Mouse (Mus musculus): ENCODE data around the gene Rinl. TPM values are rescaled to one million over a fixed set of nuclear protein-coding genes. Genes with fewer than 3 reads are reported as not detected.

The Rinl gene
- polyA plus RNA-seq, 1 experiment: 5.9 TPM

DNA sequence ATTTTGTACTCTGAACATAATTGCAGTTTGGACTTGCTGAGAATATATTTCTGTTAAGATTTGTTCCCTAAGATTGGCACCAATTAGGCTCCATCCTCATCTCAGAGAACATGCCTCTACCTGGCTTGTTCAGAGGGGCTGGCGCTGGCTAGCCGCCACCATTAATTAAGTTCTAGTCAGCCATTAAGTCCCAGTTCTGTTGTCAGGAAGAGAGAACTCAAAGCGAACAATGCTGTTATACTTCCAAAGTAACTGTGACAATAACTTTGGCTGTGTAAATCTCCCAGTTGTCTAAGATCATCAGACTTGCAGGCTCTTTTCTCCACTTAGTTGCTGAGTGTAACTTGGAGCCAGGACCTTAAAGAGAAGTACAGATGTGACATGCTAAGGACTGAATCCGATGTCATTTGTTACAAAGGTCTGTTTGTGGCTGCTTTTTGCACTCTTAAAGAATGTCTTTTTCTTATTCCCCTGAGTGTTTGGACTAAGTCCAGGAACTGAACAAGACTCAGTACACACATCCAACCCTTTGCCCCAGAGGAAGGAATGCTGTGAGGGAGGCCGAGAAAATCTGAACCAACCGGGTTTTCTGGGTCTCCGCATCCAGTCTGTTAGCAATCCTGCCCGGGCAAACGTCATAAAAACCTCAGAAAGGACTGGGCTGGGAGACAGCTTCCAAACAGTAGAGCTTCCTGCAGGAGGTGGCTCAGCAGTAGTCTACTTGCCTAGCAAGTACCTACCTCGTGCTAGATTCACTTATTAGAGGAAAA is 13.3 kb downstream of the Rinl start:
- Histone ChIP-seq H3K27ac (ENCODE audit: insufficient read depth, low read depth, low read length) (peak overlapping the region; percentile 97), H3K36me3 (ENCODE audit: control insufficient read depth, insufficient read depth, low read length) (no peaks in the 10 kb centered on the region), H3K27me3 (replicated peaks; ENCODE audit: control insufficient read depth, insufficient read depth, low read length) (no peaks in the 10 kb centered on the region), H3K4me3 (ENCODE audit: insufficient read depth, low read depth, low read length) (no peak overlapping the region), H3K4me1 (ENCODE audit: control insufficient read depth, insufficient read depth, low read length) (peaks cover 32% of the 10 kb centered on the region)
- TF ChIP-seq CTCF (conservative IDR thresholded peaks at IDR 0.05; ENCODE audit: insufficient read depth, insufficient read length, low read depth, low read length) (no peak; the same call in 1 of the 2 replicates), POLR2A (IDR thresholded peaks at IDR 0.05; ENCODE audit: low read depth, low read length) (no peak)
- DNase-seq: peak; percentile 91
- 5% methylated on average over 10 of the region's 10 CpGs for WGBS

DNA sequence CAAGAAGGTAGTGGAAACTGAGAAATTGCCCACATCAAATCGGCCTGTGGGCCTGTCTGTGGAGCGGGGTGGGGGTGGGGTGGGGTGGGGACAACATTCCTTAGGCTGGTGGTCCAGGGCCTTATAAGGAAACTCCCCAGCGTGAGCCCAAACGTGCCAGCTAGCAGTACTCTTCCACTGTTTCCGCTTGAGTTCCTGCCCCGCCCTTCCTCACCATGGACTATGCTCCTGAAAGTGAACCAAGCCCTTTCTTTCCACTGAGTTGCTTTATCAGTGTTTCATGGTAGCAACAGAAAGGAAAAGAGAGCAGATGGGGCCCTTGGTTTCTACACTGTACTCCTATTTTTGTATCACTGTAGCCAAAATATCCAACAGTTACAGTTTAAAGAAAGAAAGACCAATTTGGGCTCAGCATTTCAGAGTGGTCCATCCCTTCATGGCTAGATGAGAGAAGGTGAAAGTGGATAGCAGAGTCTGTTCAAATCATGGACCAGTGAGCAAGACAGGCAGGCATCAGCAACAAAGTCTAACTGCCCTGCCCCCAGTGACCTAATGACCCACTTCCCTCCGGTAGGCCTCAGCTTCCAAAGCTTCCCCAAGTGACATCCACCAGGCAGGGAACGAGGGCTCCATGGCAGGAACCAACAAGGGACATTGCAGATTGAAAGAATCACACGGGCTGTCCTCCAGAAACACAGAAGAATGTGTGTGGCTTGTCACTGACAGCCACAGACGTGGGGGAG is 14.2 kb downstream of the Rinl start:
- Histone ChIP-seq H3K36me3 (ENCODE audit: control insufficient read depth, insufficient read depth, low read length) (no peaks in the 10 kb centered on the region), H3K27ac (ENCODE audit: insufficient read depth, low read depth, low read length) (peak overlapping the region; percentile 97), H3K27me3 (replicated peaks; ENCODE audit: control insufficient read depth, insufficient read depth, low read length) (no peaks in the 10 kb centered on the region), H3K4me3 (ENCODE audit: insufficient read depth, low read depth, low read length) (no peak overlapping the region), H3K4me1 (ENCODE audit: control insufficient read depth, insufficient read depth, low read length) (peaks cover 38% of the 10 kb centered on the region)
- peak; percentile 93 for DNase-seq
- 5% methylated on average over 10 of the region's 10 CpGs for WGBS
- TF ChIP-seq CTCF (conservative IDR thresholded peaks at IDR 0.05; ENCODE audit: insufficient read depth, insufficient read length, low read depth, low read length) (no peak), POLR2A (IDR thresholded peaks at IDR 0.05; ENCODE audit: low read depth, low read length) (no peak)

DNA sequence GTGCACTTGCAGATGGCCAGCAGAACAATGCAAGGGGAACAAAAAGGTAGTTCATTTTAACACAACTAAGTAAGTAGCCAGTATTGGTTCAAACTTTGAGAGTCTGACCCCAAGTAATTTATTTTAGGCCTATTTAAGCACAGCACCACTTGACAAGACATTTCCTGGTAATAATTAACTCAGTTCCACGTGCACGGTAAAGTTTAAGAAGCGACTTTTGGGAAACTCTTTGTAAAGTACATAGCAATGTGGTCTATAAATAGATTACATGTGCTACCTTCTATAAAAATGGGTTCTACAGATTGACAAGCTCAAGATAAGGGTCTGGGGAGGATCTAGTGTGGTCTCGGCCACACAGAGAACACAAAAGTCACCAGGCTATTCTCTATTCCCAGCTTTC is 15.0 kb downstream of the Rinl start:
- Histone ChIP-seq H3K27ac (ENCODE audit: insufficient read depth, low read depth, low read length) (peak overlapping the region; percentile 90), H3K4me3 (ENCODE audit: insufficient read depth, low read depth, low read length) (no peak overlapping the region), H3K4me1 (ENCODE audit: control insufficient read depth, insufficient read depth, low read length) (peaks cover 40% of the 10 kb centered on the region), H3K36me3 (ENCODE audit: control insufficient read depth, insufficient read depth, low read length) (no peaks in the 10 kb centered on the region), H3K27me3 (replicated peaks; ENCODE audit: control insufficient read depth, insufficient read depth, low read length) (no peaks in the 10 kb centered on the region)
- WGBS: 12% methylated on average over 4 of the region's 4 CpGs
- peak; percentile 70 for DNase-seq
- TF ChIP-seq CTCF (conservative IDR thresholded peaks at IDR 0.05; ENCODE audit: insufficient read depth, insufficient read length, low read depth, low read length) (no peak), POLR2A (IDR thresholded peaks at IDR 0.05; ENCODE audit: low read depth, low read length) (no peak)

DNA sequence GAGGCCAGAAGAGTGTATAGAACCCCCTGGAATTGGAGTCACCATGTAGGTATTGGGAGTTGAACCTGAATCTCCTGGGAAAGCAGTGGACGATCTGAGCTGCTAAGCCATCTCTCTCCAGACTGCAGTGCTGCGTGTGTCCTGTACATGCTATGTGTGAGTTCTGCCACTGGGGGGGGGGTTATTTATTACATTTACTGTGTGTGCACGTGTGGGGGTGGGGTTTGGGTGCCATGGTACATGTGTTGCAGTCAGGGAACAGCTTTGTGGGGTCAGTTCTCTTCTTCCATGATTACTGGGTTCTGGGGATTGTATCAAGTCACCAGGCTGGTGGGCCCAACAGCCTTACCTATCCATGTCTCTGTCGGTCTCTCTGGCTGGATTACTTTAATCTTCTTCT is 18.1 kb downstream of the Rinl start:
- Histone ChIP-seq H3K4me3 (ENCODE audit: insufficient read depth, low read depth, low read length) (no peak overlapping the region), H3K4me1 (ENCODE audit: control insufficient read depth, insufficient read depth, low read length) (peaks cover 34% of the 10 kb centered on the region), H3K27me3 (replicated peaks; ENCODE audit: control insufficient read depth, insufficient read depth, low read length) (no peaks in the 10 kb centered on the region), H3K27ac (ENCODE audit: insufficient read depth, low read depth, low read length) (no peak overlapping the region), H3K36me3 (ENCODE audit: control insufficient read depth, insufficient read depth, low read length) (no peaks in the 10 kb centered on the region; the same call in 1 of the 2 replicates)
- DNase-seq: no peak
- no peak for TF ChIP-seq POLR2A (IDR thresholded peaks at IDR 0.05; ENCODE audit: low read depth, low read length)
- no peak for TF ChIP-seq CTCF (conservative IDR thresholded peaks at IDR 0.05; ENCODE audit: insufficient read depth, insufficient read length, low read depth, low read length)
- 58% methylated on average over 4 of the region's 4 CpGs for WGBS

DNA sequence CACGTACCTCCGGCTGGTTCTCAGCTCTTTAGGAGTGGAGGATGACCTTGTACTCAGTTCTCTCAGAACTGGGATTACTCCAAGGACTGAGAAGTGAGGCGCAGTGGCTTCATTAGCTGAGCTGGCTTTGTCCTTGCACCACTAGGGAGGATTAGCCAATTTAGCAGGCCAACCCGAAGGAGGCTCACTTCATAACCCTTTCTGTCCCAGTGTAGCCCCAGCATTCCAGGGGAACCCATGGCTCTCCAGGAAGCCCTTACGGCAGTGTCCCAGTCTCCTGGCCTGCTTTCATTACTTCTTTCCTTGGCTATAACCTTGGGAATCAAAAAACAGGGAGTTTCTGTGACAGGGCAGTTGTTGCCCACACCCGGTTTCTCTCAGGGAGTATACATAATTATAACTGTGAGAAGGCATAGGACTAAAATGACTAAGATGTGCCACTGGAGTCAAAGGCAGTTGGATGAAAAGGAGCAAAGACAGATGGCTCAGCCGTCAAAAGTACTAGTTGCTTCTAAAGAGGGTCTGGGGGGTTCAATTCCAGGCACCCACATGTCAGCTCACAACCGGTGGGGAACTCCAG is 19.0 kb downstream of the Rinl start:
- Histone ChIP-seq H3K36me3 (ENCODE audit: control insufficient read depth, insufficient read depth, low read length) (peaks cover 2% of the 10 kb centered on the region; the same call in 1 of the 2 replicates), H3K4me3 (ENCODE audit: insufficient read depth, low read depth, low read length) (peak overlapping the region; percentile 75), H3K27me3 (replicated peaks; ENCODE audit: control insufficient read depth, insufficient read depth, low read length) (no peaks in the 10 kb centered on the region), H3K27ac (ENCODE audit: insufficient read depth, low read depth, low read length) (peak overlapping the region; percentile 95), H3K4me1 (ENCODE audit: control insufficient read depth, insufficient read depth, low read length) (peaks cover 34% of the 10 kb centered on the region)
- WGBS: 19% methylated on average over 6 of the region's 8 CpGs
- DNase-seq: peak; percentile 51
- no peak for TF ChIP-seq CTCF (conservative IDR thresholded peaks at IDR 0.05; ENCODE audit: insufficient read depth, insufficient read length, low read depth, low read length)
- no peak for TF ChIP-seq POLR2A (IDR thresholded peaks at IDR 0.05; ENCODE audit: low read depth, low read length)

DNA sequence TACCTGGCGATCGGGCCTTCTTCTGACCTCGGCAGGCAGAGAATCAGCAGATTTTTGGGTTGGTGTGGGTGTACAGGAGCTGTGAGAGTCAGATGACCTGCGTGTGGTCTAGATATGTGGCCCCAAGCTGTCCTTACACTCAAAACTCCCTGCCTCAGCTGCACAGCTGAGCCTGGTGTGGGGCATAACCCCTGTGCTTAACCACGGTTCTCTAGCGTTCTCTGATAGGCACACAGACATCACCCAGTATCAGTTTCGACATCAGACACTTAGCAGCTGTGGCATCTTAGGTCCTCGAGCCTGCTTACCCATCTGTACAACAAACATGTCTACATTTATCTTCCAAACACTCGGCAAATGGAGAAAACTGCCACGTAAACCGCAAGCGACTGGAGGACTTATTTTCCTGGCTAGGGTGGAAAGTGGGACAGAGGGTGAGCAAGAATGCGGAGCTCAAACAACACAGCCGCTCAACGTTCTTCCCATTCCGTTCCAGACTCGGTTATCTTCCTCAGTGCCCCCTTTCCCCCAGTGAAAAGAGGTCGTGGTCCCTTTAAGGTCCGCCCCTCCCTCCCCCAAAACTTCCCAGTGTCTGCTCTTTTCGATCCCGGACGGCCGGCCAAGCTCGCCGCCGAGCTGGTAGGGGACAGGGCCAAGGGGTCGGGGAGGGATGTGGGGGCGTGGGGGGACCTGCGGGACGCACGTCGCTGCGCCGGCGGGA is 19.6 kb downstream of the Rinl start, which contains the start of gene Hnrnpl:
Gene Hnrnpl, plus strand, starts transcription at position 321 of the 721 bp plus-strand sequence.
- Histone ChIP-seq H3K4me1 (ENCODE audit: control insufficient read depth, insufficient read depth, low read length) (peaks cover 34% of the 10 kb centered on the region), H3K4me3 (ENCODE audit: insufficient read depth, low read depth, low read length) (peak within 1 kb of the TSS; percentile 75), H3K27me3 (replicated peaks; ENCODE audit: control insufficient read depth, insufficient read depth, low read length) (no peaks in the 10 kb centered on the region), H3K36me3 (ENCODE audit: control insufficient read depth, insufficient read depth, low read length) (peaks cover 5% of the 10 kb centered on the region), H3K27ac (ENCODE audit: insufficient read depth, low read depth, low read length) (peak within 1 kb of the TSS; percentile 95)
- DNase-seq: peak; percentile 75
- WGBS: 3% methylated on average over 35 of the region's 35 CpGs
- TF ChIP-seq POLR2A (IDR thresholded peaks at IDR 0.05; ENCODE audit: low read depth, low read length) (no peak), CTCF (conservative IDR thresholded peaks at IDR 0.05; ENCODE audit: insufficient read depth, insufficient read length, low read depth, low read length) (no peak)
